Mouse (Mus musculus): ENCODE results near the gene Syngr4.
A peak's percentile ranks its signal among the peaks of the same experiment; 100 is the strongest.

Syngr4 gene

DNA sequence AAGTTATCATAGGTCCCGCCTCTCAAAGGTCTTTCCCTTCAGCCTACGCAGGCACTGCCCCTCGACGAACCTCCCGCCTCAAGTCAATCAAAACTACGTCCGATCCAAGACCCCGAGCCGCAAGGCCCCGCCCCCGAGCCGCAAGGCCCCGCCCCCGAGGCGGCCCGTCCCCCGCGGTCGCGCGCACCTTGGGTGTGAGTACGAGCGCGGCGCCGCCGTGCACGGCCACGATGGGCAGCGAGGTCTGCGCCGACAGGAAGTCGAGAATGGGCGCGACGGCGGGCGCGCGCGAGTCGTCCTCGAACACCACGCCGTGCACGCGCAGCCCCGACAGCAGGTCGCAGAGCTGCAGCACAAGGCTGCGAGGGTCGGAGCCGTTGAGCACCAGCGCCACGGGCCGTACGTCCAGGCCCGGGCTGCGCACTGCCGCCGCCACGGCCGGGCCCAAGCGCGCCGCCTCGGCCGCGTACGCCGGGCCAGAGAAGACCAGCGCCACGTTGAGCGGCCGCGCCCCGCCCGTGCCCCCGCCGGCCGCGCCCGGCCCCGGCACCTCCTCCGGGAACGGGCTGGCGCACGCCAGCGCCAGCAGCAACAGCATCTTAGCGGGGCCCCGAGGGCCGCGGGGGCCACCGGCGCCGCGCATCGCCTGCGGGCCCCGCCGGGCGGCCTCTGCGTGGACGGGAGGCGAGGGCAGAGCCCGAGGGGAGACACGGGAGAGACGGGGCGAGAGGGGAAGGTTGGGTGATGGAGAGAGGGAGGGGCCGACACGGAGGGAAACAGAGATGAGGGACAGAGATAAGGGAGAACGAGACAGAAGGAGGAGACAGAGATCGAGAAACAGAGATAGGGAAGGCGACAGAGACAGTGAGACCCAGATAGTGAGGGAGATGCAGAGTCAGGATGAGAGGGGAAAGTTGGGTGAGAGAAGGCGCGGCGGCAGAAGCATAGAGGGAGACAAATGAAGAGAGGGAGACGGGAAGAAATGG is 30.3 kb downstream of the Syngr4 start:
- peak; percentile 92 for DNase-seq (ENCODE audit: low spot score)

DNA sequence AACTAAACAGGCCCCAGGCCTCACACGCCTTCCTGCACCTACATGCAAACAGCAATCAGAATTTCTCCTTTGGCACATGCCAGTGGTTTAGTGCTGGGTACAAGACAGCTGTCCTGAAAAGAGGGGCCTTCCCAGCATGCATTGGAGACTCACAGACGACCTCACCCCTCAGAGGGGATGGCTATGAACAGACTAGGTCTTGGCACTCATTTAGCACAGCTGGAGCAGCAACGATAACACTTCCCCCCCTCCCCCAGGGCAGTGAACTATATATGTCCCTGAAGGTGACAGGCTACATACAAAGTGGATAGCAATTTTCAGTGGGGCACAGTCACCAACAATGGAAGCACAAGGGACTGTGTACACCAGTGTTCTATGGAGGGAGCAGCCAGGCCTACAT is 32.1 kb downstream of the Syngr4 start:
- DNase-seq (ENCODE audit: low spot score) = no peak

DNA sequence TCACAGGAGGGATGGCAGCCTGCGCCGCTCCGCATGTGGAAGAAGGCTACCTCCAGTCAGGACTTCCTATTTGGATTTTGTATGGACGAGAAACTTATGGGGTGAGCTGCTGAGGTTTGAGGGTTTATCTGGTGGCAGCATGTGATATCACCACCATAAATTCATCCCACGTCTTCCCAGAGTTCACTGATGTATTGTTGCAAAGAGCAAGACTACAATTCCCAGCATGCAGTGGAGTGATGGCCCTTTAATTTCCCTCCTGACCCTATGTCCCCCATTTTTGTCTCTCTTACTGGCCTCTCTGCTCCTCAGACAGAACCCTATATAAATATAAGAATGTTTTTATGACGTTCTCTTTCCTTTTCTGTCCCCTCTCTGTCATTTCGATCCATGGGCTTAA is 33.7 kb downstream of the Syngr4 start:
- no peak for DNase-seq (ENCODE audit: low spot score)

DNA sequence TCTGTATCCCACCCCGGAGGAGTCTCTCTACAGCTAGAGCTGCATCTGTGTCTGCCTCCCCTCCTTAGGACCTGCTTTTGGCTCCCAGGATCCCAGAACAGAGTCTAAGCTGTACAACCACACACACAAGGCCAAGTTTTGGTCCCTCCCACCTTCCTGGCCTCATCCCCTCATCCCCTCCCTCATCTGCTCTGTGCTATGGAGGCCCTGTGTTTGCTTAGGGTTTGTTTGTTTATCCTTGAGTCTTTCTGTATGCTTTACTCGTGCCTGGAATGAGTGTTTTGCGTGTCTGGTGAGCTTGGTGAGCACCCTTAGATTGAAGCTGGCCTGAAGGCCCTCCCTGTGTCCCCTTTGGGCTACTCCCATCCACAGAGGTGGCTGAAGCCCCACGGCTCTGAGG is 37.5 kb downstream of the Syngr4 start:
- no peak for DNase-seq (ENCODE audit: low spot score)

DNA sequence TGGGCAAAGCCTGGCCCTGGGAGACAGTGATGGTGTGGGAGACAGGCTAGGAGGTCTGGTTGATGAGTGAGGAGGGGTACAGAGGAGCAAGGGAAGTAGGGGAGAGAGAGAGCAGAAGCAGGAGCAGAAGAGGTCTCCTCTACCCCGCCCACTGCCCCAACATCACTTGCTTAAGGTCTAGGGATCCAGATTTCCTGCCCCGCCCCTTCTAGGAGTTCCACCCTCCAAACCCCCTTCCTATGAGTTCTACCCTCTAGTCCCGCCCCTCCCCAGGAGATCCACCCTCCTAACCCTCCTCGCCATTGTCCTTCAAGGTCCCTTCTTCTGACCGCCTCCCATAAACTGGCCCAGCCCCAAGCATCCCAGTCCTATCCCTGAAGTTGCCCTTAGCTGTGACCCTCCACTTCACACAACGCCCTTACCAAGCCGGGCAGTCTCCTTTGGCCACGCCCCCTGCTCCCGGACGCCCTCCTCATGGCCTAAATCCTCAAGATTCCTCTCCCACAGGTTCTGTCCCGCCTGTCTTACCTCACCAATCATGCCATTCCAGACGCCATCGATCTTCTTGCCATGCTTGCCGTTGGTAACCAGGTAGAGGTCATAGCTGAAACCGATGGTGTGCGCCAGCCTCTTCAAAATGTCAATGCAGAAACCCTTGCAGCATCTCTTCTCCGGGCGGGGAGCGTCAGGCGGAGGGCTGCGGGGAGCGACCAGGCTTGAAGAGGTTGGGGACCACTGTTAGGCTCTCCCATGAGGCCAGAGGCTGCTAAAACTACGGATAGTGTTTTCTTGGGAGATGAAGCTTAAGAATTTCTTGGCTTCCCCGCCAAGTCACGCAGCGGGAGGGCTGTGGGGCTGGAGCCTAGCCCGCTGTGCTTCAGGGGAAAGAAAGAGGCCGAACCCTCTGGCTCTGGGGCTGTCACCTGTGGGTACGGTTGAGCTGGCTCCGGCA is 39.3 kb downstream of the Syngr4 start:
- DNase-seq (ENCODE audit: low spot score) = no peak

DNA sequence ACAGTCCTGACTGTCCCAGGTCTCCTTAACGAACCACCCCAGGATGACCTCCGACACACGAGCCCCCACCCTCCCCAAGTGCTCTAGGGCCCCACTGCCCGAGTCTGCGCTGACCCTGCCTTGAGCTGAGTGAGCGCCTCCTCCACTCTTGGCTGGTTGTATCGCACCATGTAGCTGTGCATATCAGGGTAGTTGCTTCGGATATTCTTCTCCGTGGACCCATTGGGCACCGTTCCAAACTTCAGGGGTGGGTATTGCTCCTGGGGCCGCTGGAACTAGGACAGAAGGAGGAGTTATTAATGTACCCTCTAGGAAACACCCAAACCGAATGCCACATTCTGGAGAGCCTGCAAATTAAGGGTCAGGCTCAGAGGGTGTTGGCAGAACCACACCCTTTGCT is 43.4 kb downstream of the Syngr4 start:
- no peak for DNase-seq (ENCODE audit: low spot score)

DNA sequence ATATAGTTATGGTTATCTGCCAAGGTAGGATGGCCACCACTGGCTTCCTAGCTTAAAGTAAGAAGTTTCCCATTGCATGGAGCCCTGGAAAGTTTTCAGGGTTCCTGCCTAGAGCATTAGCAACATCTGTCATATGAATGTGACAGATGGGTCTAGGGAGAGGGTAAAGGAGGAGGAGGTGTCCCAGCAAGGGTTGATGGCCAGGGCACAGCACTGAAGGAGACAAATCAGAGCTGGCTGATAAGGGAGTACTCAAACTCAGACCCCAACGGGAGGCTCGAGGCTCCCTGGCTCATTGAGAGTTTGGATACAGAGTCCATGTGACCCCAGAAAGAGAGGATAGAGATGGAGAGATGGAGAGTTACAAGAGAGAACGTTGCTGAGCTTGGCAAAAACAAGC is 45.9 kb downstream of the Syngr4 start:
- DNase-seq (ENCODE audit: low spot score) = no peak

DNA sequence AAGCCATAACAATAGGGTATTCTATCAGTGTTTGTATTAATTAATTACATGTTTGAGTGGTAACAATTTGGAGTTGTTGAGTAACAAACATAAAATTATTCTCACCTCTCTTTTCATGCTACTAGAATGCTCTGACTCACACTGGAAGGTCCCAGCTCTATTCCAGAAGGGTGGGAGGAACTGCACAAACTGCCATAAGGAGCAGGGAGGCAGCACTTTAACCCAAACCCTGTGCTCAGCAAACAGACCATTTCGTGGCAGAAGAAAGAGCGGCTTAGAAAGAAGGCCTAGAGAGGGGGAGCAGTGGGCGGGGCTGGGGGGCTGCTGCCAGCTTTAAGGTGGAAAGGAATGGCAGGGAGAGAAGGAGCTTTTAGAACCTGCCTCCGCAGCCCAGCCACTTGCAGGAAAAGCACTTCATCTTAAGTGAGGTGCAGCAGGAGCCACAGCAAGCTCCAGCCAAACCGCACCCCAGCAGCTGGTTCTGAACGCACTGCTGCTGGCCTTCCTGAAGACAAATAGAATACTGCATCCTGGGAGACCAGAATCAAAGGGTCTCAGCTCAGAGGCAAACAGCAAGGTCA is 48.0 kb downstream of the Syngr4 start:
- DNase-seq (ENCODE audit: low spot score) = no peak

DNA sequence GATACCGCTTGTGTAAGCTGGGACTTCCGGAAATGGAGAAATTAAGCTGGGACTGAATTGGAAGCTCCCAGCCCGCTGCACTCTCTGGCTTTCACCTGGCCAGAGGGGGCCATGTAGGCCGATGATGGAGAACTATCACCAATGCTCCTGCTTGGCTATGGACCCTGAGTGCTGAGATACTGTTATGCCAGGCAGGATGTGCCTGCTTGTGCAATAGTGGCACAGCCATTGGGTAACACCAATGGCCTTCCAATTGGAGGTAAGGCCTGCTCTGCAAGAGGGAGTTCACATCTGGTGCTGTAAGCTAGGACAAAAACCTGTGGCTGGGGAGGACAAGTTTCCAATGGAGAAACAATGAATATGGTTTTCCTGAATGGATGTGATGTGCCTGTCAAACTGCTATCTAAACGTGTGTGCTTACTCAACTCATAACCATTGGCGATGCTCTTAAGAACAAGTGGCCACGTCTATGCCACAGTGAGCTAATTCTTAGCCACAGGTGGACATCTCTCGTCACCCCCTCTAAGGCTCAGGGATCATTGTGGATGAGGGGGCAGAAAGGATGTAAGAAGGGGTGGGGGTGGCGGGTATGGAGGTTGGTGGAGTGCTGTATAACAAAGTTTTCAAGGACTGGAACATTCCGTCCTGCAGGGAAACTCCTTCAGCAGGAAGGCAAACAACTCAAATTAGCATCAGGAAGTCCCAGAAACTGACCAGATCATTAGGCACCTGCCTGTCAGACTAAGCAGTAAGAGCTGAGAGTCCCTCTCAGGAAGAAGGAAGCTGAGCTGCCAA is 53.4 kb downstream of the Syngr4 start:
- no peak for DNase-seq (ENCODE audit: low spot score)
